Mouse (Mus musculus) layer of hippocampus, adult 8-10 months (tissue): ENCODE results near the gene Dnajc5g. TPM values are rescaled to one million over a fixed set of nuclear protein-coding genes. Genes with fewer than 3 reads are reported as not detected.

Experiments
- DNase-seq, 2 experiments: peaks; one replicate each; pipeline ENCODE4 v3.0.0; 2022; ENCODE audit warnings: low spot score in 2 of 2
- total RNA-seq, 4 experiments: library from RNA; stranded (reverse); gene quantifications; 2 replicates each; pipeline ENCODE4 v1.2.4; 2022

Gene Dnajc5g
- total RNA-seq = not detected

GRCm38 (mm10) chr5:31105814-31106335 is at the start of gene Dnajc5g:
Gene Dnajc5g, plus strand, starts transcription at chr5:31106285.
- no peak for DNase-seq

- DNase-seq = no peak
Measured at GRCm38 (mm10) chr5:31069810-31070209, 36.3 kb upstream of the Dnajc5g start.

- DNase-seq = no peak
Measured at GRCm38 (mm10) chr5:31071059-31071458, 35.0 kb upstream of the Dnajc5g start.

- DNase-seq = no peak
Measured at GRCm38 (mm10) chr5:31071821-31072220, 34.3 kb upstream of the Dnajc5g start.

GRCm38 (mm10) chr5:31073176-31073575 is 32.9 kb upstream of the Dnajc5g start:
- DNase-seq = no peak

- DNase-seq = no peak
Measured at GRCm38 (mm10) chr5:31076346-31076745, 29.7 kb upstream of the Dnajc5g start.

- peak; percentile 51 to 67 for DNase-seq
Measured at GRCm38 (mm10) chr5:31080059-31080794, 25.9 kb upstream of the Dnajc5g start.

- DNase-seq = no peak
Measured at GRCm38 (mm10) chr5:31080795-31081164, 25.3 kb upstream of the Dnajc5g start.

- no peak for DNase-seq
Measured at GRCm38 (mm10) chr5:31081386-31081785, 24.7 kb upstream of the Dnajc5g start.

GRCm38 (mm10) chr5:31082355-31082754 is 23.7 kb upstream of the Dnajc5g start:
- no peak for DNase-seq

GRCm38 (mm10) chr5:31082935-31083625 is 23.0 kb upstream of the Dnajc5g start:
- no peak for DNase-seq

GRCm38 (mm10) chr5:31083949-31084348 is 22.1 kb upstream of the Dnajc5g start:
- DNase-seq = no peak

- no peak for DNase-seq
Measured at GRCm38 (mm10) chr5:31086606-31087005, 19.5 kb upstream of the Dnajc5g start.

- no peak for DNase-seq
Measured at GRCm38 (mm10) chr5:31087131-31087530, 19.0 kb upstream of the Dnajc5g start.

GRCm38 (mm10) chr5:31092231-31092975 is 13.7 kb upstream of the Dnajc5g start:
- peak in 1 of 2 experiments; percentile 54 for DNase-seq

- peak; percentile 50 to 54 for DNase-seq
Measured at GRCm38 (mm10) chr5:31093151-31094041, 12.7 kb upstream of the Dnajc5g start.

GRCm38 (mm10) chr5:31094100-31094798 is 11.8 kb upstream of the Dnajc5g start:
- no peak for DNase-seq

- no peak for DNase-seq
Measured at GRCm38 (mm10) chr5:31094799-31095691, 11.0 kb upstream of the Dnajc5g start.
